Mouse (Mus musculus): ENCODE data around the gene Ficd.

DNA sequence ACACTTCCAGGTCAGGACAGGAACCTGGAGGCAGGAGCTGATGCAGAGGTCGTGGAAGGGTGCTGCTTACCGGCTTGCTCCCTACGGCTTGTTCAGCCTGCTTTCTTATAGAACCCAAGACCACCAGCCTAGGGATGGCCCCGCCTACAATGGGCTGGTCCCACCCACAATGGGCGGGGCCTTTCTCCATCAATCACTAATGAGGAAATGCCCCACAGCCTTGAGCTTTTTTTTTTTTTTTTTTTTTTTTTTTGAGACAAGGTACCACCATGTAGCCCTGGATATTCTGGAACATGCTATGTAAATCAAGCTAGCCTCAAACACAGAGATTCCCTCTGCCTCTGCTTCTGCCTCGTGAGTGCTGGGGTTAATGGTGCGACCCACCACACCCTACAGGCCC lies 46.3 kb downstream of the Ficd start:
- TF ChIP-seq CTCF (IDR thresholded peaks at IDR 0.05; ENCODE audit: borderline replicate concordance, control insufficient read depth, extremely low read depth, insufficient read depth, low read length, poor library complexity) (no peak), POLR2A (IDR thresholded peaks at IDR 0.05; ENCODE audit: control insufficient read depth, extremely low read depth, insufficient read depth, low read length, poor library complexity) (no peak)
